Mouse (Mus musculus) forebrain, embryonic 16.5 days (tissue): ENCODE measurements at regions not wholly inside any gene's neighbourhood (a gene's known extent, or its start where the extent isn't known, plus 50 kb on each side); places are given as distances from the start of the nearest gene placed in this dataset.
A peak's percentile ranks its signal among the peaks of the same experiment; 100 is the strongest.

Source experiments
- ATAC-seq: fragments of 200-750 bp; cut with Nextera tagmentation; 2 replicates; pipeline ENCODE4 v1.8.0; 2017; ENCODE audit warnings: mild to moderate bottlenecking, moderate library complexity
- H3K27ac ChIP-seq: fragments of 300-500 bp; sonication (generic); 2 replicates; pipeline ENCODE4 v1.5.1; 2014; ENCODE audit warnings: low read length, control low read depth
- H3K27me3 ChIP-seq: fragments of 300-500 bp; sonication (generic); replicated peaks from 2 replicates; pipeline ENCODE4 v1.6.1; 2014; ENCODE audit warnings: low read length; ENCODE audit not compliant: control insufficient read depth, insufficient read depth
- H3K36me3 ChIP-seq: fragments of 300-500 bp; sonication (generic); 2 replicates; pipeline ENCODE4 v1.6.1; 2014; ENCODE audit not compliant: control insufficient read depth, insufficient read depth
- H3K4me1 ChIP-seq: fragments of 300-500 bp; sonication (generic); replicated peaks from 2 replicates; pipeline ENCODE4 v1.6.1; 2014; ENCODE audit warnings: low read length; ENCODE audit not compliant: control insufficient read depth, insufficient read depth
- H3K4me2 ChIP-seq: fragments of 300-500 bp; sonication (generic); 2 replicates; pipeline ENCODE4 v1.6.1; 2014; ENCODE audit warnings: mild to moderate bottlenecking, low read length, control low read depth
- H3K4me3 ChIP-seq: fragments of 300-500 bp; sonication (generic); replicated peaks from 2 replicates; pipeline ENCODE4 v1.5.1; 2014; ENCODE audit warnings: mild to moderate bottlenecking, low read length, control low read depth
- H3K9ac ChIP-seq: fragments of 300-500 bp; sonication (generic); replicated peaks from 2 replicates; pipeline ENCODE4 v1.6.1; 2014; ENCODE audit warnings: low read depth, low read length, control low read depth
- H3K9me3 ChIP-seq: fragments of 300-500 bp; sonication (generic); 2 replicates; pipeline ENCODE4 v1.6.1; 2016; ENCODE audit warnings: low read length; ENCODE audit not compliant: control insufficient read depth
- WGBS: fragments of 180-500 bp; shearing (Covaris S2); extraction: QIAGEN DNeasy Blood & Tissue Kit; methylation state at CpG from one replicate; pipeline ENCODE4 v1.1.7; 2014; 5-methylcytosine and 5-hydroxymethylcytosine counted together

DNA sequence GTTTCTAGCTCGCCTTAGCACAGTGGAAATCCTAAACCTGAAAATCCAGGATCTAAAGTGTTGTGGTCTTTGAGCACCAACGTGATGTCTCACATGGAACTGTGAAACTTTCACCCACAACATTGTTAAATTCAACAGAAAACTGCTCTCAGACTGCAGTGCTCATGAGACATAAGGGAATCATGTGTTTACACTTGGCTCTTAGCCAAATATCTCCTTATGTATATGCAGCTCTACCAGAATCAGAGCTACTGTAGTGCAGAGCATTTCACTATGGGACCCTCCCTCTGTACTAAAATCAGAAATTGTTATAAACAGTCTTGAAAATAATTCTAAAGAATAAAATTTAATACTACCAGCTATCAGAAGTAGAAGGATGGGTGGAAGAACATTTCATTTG lies 778.8 kb upstream of the Fam84a start:
- Histone ChIP-seq H3K27ac (no peak overlapping the region), H3K4me3 (no peak overlapping the region), H3K4me1 (no peaks in the 10 kb centered on the region), H3K9ac (no peak overlapping the region), H3K36me3 (no peaks in the 10 kb centered on the region), H3K4me2 (no peak overlapping the region), H3K9me3 (no peaks in the 10 kb centered on the region), H3K27me3 (no peaks in the 10 kb centered on the region)
- ATAC-seq: peak; percentile 71
- 80% methylated on average over 2 of the region's 2 CpGs for WGBS

DNA sequence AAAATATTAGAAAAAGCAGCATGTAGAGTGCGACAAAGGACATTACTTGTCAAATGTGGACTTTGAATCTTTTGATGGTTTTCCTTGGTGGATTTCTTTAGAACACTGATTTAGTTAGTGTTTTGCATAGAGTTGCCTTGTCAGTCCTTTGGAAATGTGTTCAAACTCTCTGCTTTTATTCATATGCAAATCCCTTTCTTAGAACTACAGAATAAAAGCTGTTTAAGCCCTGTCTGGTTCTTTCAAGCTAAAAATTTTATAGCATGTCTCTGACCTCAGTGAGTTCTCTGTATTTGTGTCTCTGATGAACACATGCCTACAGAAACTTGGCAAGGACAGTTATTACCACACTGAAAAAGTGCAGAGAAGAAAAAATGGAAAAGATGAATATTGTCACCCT lies 775.7 kb upstream of the Fam84a start:
- 0 out of 2 replicates have a peak overlapping the region, but pooled peaks have one; percentile 28 for H3K27ac ChIP-seq
- 0 out of 2 replicates have a peak, but pooled peaks cover 2% of the 10 kb centered on the region for H3K4me1 ChIP-seq
- H3K9ac ChIP-seq: no peak overlapping the region
- H3K4me2 ChIP-seq: no peak overlapping the region
- H3K27me3 ChIP-seq: no peaks in the 10 kb centered on the region
- ATAC-seq: peak; percentile 74
- 11% methylated on average over 1 of the region's 1 CpGs for WGBS
- H3K36me3 ChIP-seq: no peaks in the 10 kb centered on the region
- no peak overlapping the region for H3K4me3 ChIP-seq
- no peaks in the 10 kb centered on the region for H3K9me3 ChIP-seq

DNA sequence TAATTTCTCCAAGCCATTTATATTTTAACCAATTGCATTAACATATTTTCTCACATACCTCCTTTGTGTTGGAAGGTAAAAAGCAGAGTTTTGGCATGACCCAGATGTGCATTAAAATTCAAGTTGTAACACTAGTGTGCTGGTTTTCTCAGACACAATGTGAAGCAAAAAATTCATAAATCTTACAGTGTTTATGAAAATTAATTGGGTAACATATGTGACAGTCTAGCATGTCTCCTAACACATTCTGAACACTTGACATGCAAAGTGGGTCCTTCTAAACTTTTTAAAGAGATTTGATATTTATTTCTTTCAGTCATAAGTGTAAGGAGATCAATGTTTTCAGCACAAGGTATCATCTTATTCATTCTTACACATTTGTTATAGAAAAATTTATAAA lies 771.9 kb upstream of the Fam84a start:
- Histone ChIP-seq H3K4me3 (no peak overlapping the region), H3K27ac (no peak overlapping the region), H3K9ac (no peak overlapping the region), H3K4me2 (no peak overlapping the region), H3K36me3 (no peaks in the 10 kb centered on the region), H3K4me1 (0 out of 2 replicates have a peak, but pooled peaks cover 2% of the 10 kb centered on the region), H3K9me3 (no peaks in the 10 kb centered on the region), H3K27me3 (no peaks in the 10 kb centered on the region)
- ATAC-seq: peak; percentile 70

DNA sequence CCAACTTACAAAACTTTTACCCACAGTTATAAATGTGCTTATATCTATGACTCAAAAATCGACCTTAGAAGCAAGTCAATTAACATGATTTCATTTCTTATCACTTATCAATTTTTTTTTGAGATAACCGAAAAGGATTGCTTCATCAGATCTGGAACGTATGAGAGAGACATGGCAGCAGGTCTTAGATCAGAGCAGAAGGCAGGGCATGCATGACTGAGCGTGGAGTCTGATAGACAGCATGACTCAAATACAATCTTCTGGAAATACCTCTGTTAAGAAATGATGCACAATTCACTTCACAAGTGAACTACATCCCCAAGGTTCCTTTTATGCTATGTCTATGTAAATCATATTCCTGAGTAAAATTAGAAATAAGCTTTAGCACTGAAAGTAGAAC lies 760.1 kb upstream of the Fam84a start:
- Histone ChIP-seq H3K4me2 (no peak overlapping the region), H3K4me1 (no peaks in the 10 kb centered on the region), H3K9ac (no peak overlapping the region), H3K27ac (no peak overlapping the region), H3K27me3 (no peaks in the 10 kb centered on the region), H3K4me3 (no peak overlapping the region), H3K36me3 (no peaks in the 10 kb centered on the region), H3K9me3 (no peaks in the 10 kb centered on the region)
- WGBS: 80% methylated on average over 4 of the region's 4 CpGs
- no peak for ATAC-seq

DNA sequence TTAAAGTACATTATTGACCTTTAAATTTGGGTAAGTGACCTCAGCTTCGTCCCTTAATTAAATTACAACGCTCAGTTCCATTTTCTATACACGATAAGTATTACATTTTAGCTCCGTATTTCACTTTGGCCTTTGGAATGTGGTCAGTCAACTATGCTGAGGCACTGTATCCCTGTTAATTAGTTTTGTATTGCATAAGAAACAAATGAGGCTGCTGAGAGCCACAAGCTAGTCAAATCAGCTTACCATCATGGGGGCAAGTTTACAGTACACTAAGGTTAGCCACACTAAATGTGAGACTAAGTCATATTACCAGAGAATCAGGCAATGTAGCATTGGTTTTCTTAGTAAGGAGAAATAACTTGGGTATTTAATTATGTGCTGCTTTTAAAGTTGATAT lies 731.3 kb upstream of the Fam84a start:
- Histone ChIP-seq H3K36me3 (no peaks in the 10 kb centered on the region), H3K9ac (no peak overlapping the region), H3K27me3 (no peaks in the 10 kb centered on the region), H3K4me3 (no peak overlapping the region), H3K4me1 (no peaks in the 10 kb centered on the region), H3K27ac (no peak overlapping the region), H3K4me2 (no peak overlapping the region), H3K9me3 (no peaks in the 10 kb centered on the region)
- ATAC-seq: no peak
- WGBS: 85% methylated on average over 4 of the region's 4 CpGs

DNA sequence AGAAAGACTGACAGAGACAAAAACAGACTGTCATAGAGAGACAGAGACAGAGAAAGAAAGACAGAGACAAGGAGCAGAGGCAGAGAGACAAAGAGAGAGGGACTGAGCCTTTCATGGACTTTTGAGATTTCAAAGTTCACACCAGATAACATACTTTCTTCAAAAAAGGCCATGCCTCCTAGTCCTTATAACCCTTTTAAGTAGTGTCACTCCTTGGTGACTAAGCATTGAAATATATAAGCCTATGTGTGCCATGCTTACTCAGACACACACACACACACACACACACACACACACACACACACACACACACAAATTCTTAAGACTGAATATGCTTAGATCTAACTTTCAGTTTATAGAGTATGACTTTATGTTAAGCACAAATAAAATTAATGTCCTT lies 728.6 kb upstream of the Fam84a start:
- Histone ChIP-seq H3K4me1 (no peaks in the 10 kb centered on the region; the same call in 1 of the 2 replicates), H3K4me2 (no peak overlapping the region)
- no peak for ATAC-seq

DNA sequence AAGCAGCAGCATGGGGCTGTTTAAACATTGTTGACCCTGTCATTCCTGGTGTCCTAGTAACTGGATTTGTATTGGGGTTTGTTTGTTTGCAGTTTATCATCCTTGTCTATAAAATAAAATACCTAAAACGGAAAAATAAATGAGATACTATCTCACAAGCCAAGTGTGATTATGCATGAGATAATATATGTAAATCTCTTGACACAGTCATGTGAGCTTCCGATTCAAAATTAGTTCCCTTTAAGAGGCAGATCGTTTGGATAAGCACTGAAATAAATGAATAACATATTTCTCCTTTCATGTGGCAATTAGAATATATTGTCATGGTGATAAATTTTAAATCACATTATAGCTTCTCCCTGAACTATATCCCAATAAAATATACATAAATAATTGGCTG lies 723.4 kb upstream of the Fam84a start:
- no peaks in the 10 kb centered on the region for H3K36me3 ChIP-seq
- H3K4me1 ChIP-seq: no peaks in the 10 kb centered on the region; the same call in 1 of the 2 replicates
- no peaks in the 10 kb centered on the region for H3K27me3 ChIP-seq
- H3K9me3 ChIP-seq: no peaks in the 10 kb centered on the region
- WGBS: 24% methylated on average over 3 of the region's 3 CpGs
- H3K27ac ChIP-seq: no peak overlapping the region
- H3K4me2 ChIP-seq: no peak overlapping the region
- peak; percentile 44; the same call in 1 of the 2 replicates for ATAC-seq
- H3K4me3 ChIP-seq: no peak overlapping the region
- no peak overlapping the region for H3K9ac ChIP-seq

More for the DNA sequence above, 728.6 kb upstream of the Fam84a start:
- H3K27ac ChIP-seq: no peak overlapping the region
- H3K27me3 ChIP-seq: no peaks in the 10 kb centered on the region
- no peaks in the 10 kb centered on the region for H3K36me3 ChIP-seq
- H3K9ac ChIP-seq: no peak overlapping the region
- H3K4me3 ChIP-seq: no peak overlapping the region
- no peaks in the 10 kb centered on the region for H3K9me3 ChIP-seq

DNA sequence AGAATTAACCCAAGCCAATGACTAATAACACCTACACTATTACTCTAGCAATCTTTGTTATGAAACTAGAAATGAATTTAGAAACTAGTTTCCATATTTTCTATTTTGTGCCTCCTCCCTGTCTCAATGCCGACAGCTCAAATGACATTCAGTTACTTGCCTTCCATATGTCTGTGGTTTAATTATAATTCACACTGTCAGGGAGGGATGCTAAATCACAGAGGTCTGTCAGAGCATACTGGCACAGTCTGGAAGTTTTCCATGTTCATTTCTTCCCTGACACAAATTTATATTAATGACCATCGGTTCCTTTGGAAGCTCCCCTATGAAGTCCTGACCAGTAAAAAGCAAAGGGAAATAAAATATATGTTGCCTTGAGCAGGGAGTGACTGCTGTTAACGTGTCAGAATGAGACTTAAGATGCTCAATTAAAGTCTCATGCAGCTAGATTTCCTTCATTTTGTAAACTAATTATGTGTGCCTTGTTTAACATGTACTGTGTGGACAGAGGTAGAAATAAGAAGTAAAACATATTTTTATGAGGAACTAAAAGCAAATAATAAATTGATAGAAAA lies 719.6 kb upstream of the Fam84a start:
- Histone ChIP-seq H3K4me2 (no peak overlapping the region), H3K27ac (peak overlapping the region; percentile 49), H3K36me3 (no peaks in the 10 kb centered on the region), H3K4me3 (no peak overlapping the region), H3K4me1 (no peaks in the 10 kb centered on the region; the same call in 1 of the 2 replicates), H3K9ac (no peak overlapping the region), H3K27me3 (no peaks in the 10 kb centered on the region), H3K9me3 (no peaks in the 10 kb centered on the region)
- ATAC-seq: peak; percentile 89
- 44% methylated on average over 3 of the region's 3 CpGs for whole genome bisulfite sequencing

DNA sequence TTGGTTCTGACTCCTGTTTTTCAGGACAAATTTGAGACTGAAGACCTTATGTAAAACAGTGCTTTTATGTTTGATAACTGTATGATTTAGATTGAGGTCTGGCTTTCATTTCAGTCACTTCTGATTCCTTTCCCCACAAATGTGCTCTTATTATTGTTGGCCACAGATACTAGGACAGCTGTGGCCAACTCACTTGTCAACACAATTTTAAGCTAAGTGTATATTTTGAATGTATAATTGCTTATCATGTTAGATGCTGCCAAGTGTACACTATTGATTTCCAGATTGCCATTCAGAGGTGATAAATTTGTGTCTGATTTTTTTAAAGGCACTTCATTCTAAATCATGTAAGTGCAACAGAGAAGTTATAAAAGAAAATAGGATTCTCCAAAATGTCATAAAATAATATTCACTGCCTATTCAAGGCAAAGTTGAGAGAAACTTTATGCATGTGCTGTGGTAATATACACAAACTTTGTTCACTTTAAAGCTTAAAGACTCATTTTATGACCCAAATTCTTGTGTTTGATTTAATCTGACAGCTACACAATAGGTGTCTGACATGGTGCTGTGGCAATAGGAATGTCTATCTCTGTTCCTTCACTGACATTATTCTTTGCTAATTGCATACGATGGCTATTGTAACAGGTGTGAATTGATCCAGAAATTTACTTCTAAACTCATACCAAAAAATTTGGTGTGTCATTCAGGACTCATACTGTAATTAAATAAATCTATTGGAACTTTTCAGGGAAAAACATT lies 708.1 kb upstream of the Fam84a start:
- peak; percentile 82 for ATAC-seq
- H3K4me3 ChIP-seq: no peak overlapping the region
- H3K36me3 ChIP-seq: no peaks in the 10 kb centered on the region
- H3K4me1 ChIP-seq: peaks cover 5% of the 10 kb centered on the region; the same call in 1 of the 2 replicates
- H3K27me3 ChIP-seq: no peaks in the 10 kb centered on the region
- H3K9ac ChIP-seq: no peak overlapping the region
- H3K4me2 ChIP-seq: no peak overlapping the region
- WGBS: 23% methylated on average over 1 of the region's 1 CpGs
- H3K27ac ChIP-seq: no peak overlapping the region
- no peaks in the 10 kb centered on the region for H3K9me3 ChIP-seq
